Mouse (Mus musculus): ENCODE results near the gene Rrp7a. TPM values are rescaled to one million over a fixed set of nuclear protein-coding genes. Genes with fewer than 3 reads are reported as not detected.

Rrp7a gene
- polyA plus RNA-seq, 1 experiment from 2014 or later: 67.3 TPM

- H3K4me2 ChIP-seq: no peak overlapping the region
- no peak overlapping the region for H3K27ac ChIP-seq
- 42% methylated on average over 6 of the region's 6 CpGs for WGBS
- no peaks in the 10 kb centered on the region for H3K27me3 ChIP-seq
- H3K9me3 ChIP-seq: no peaks in the 10 kb centered on the region
- peaks cover 6% of the 10 kb centered on the region; the same call in 1 of the 2 replicates for H3K4me1 ChIP-seq
- ATAC-seq (ENCODE audit: insufficient number of reproducible peaks, low FRiP score, low TSS enrichment, low read depth): no peak
- no peak overlapping the region for H3K4me3 ChIP-seq
- H3K36me3 ChIP-seq: peaks cover 12% of the 10 kb centered on the region; the same call in 1 of the 2 replicates
- H3K9ac ChIP-seq: no peak overlapping the region
These were observed 16.2 kb downstream of the Rrp7a start for GRCm38 (mm10) chr15:83106426-83106825.

- WGBS: 29% methylated on average over 1 of the region's 1 CpGs
- no peak for ATAC-seq (ENCODE audit: insufficient number of reproducible peaks, low FRiP score, low TSS enrichment, low read depth)
- Histone ChIP-seq H3K9me3 (no peaks in the 10 kb centered on the region), H3K27ac (no peak overlapping the region), H3K36me3 (peaks cover 5% of the 10 kb centered on the region; the same call in 1 of the 2 replicates), H3K4me2 (no peak overlapping the region), H3K4me3 (no peak overlapping the region), H3K9ac (no peak overlapping the region), H3K27me3 (no peaks in the 10 kb centered on the region; the same call in 1 of the 2 replicates), H3K4me1 (peaks cover 24% of the 10 kb centered on the region)
These were observed 19.5 kb downstream of the Rrp7a start for GRCm38 (mm10) chr15:83103111-83103510.

GRCm38 (mm10) chr15:83100332-83100662 is 22.3 kb downstream of the Rrp7a start:
- peak; percentile 7; the same call in 1 of the 2 replicates for ATAC-seq (ENCODE audit: insufficient number of reproducible peaks, low FRiP score, low TSS enrichment, low read depth)
- peak overlapping the region; percentile 47 for H3K9ac ChIP-seq
- no peaks in the 10 kb centered on the region for H3K9me3 ChIP-seq
- 1% methylated on average over 8 of the region's 8 CpGs for WGBS
- peak overlapping the region; percentile 62 for H3K4me3 ChIP-seq
- peaks cover under 1% of the 10 kb centered on the region; the same call in 1 of the 2 replicates for H3K36me3 ChIP-seq
- H3K27me3 ChIP-seq: no peaks in the 10 kb centered on the region; the same call in 1 of the 2 replicates
- H3K4me1 ChIP-seq: peaks cover 24% of the 10 kb centered on the region
- peak overlapping the region; percentile 83 for H3K4me2 ChIP-seq
- H3K27ac ChIP-seq: peak overlapping the region; percentile 63

- no peaks in the 10 kb centered on the region; the same call in 1 of the 2 replicates for H3K27me3 ChIP-seq
- peak; percentile 74; the same call in 1 of the 2 replicates for ATAC-seq (ENCODE audit: insufficient number of reproducible peaks, low FRiP score, low TSS enrichment, low read depth)
- H3K4me1 ChIP-seq: peaks cover 24% of the 10 kb centered on the region
- peak overlapping the region; percentile 83 for H3K4me2 ChIP-seq
- peak overlapping the region; percentile 62 for H3K4me3 ChIP-seq
- no peaks in the 10 kb centered on the region for H3K36me3 ChIP-seq
- H3K9ac ChIP-seq: peak overlapping the region; percentile 47
- H3K27ac ChIP-seq: peak overlapping the region; percentile 63
- 2% methylated on average over 31 of the region's 31 CpGs for WGBS
- H3K9me3 ChIP-seq: no peaks in the 10 kb centered on the region
These were observed 22.9 kb downstream of the Rrp7a start for GRCm38 (mm10) chr15:83099533-83100331.

GRCm38 (mm10) chr15:83095950-83096349 is 26.7 kb downstream of the Rrp7a start:
- WGBS: 43% methylated on average over 2 of the region's 2 CpGs
- Histone ChIP-seq H3K9ac (no peak overlapping the region), H3K4me2 (no peak overlapping the region), H3K27me3 (no peaks in the 10 kb centered on the region; the same call in 1 of the 2 replicates), H3K27ac (no peak overlapping the region), H3K4me1 (peaks cover 19% of the 10 kb centered on the region), H3K4me3 (no peak overlapping the region), H3K9me3 (no peaks in the 10 kb centered on the region), H3K36me3 (no peaks in the 10 kb centered on the region)
- ATAC-seq (ENCODE audit: insufficient number of reproducible peaks, low FRiP score, low TSS enrichment, low read depth): no peak

GRCm38 (mm10) chr15:83093687-83094086 is 28.9 kb downstream of the Rrp7a start:
- Histone ChIP-seq H3K4me3 (no peak overlapping the region), H3K9ac (no peak overlapping the region), H3K4me2 (no peak overlapping the region), H3K27me3 (peaks cover 11% of the 10 kb centered on the region), H3K36me3 (no peaks in the 10 kb centered on the region), H3K9me3 (no peaks in the 10 kb centered on the region), H3K4me1 (peaks cover 19% of the 10 kb centered on the region), H3K27ac (no peak overlapping the region)
- no peak for ATAC-seq (ENCODE audit: insufficient number of reproducible peaks, low FRiP score, low TSS enrichment, low read depth)
- WGBS: 81% methylated on average over 2 of the region's 2 CpGs

GRCm38 (mm10) chr15:83090874-83091273 is 31.7 kb downstream of the Rrp7a start:
- no peaks in the 10 kb centered on the region for H3K36me3 ChIP-seq
- H3K9ac ChIP-seq: no peak overlapping the region
- no peak overlapping the region for H3K4me3 ChIP-seq
- H3K4me2 ChIP-seq: no peak overlapping the region
- peaks cover 14% of the 10 kb centered on the region for H3K27me3 ChIP-seq
- H3K4me1 ChIP-seq: peaks cover 26% of the 10 kb centered on the region
- peak; percentile 54; the same call in 1 of the 2 replicates for ATAC-seq (ENCODE audit: insufficient number of reproducible peaks, low FRiP score, low TSS enrichment, low read depth)
- WGBS: 30% methylated on average over 3 of the region's 3 CpGs
- H3K27ac ChIP-seq: no peak overlapping the region; the same call in 1 of the 2 replicates
- no peaks in the 10 kb centered on the region for H3K9me3 ChIP-seq

GRCm38 (mm10) chr15:83089429-83089605 is 33.3 kb downstream of the Rrp7a start, which contains the start of gene Serhl:
TSS of gene Serhl (plus strand) at chr15:83089506.
- Histone ChIP-seq H3K4me2 (peak within 1 kb of the TSS; percentile 17; the same call in 1 of the 2 replicates), H3K4me3 (no peak within 1 kb of the TSS)
- 13% methylated on average over 7 of the region's 7 CpGs for WGBS

GRCm38 (mm10) chr15:83088495-83089428 is 33.8 kb downstream of the Rrp7a start:
- Histone ChIP-seq H3K4me3 (no peak overlapping the region), H3K27me3 (peaks cover 14% of the 10 kb centered on the region), H3K4me2 (peak overlapping the region; percentile 17; the same call in 1 of the 2 replicates), H3K9ac (no peak overlapping the region), H3K9me3 (no peaks in the 10 kb centered on the region), H3K27ac (no peak overlapping the region), H3K36me3 (no peaks in the 10 kb centered on the region), H3K4me1 (peaks cover 35% of the 10 kb centered on the region)
- ATAC-seq (ENCODE audit: insufficient number of reproducible peaks, low FRiP score, low TSS enrichment, low read depth): no peak
- WGBS: 6% methylated on average over 27 of the region's 27 CpGs

More at GRCm38 (mm10) chr15:83089429-83089605, 33.3 kb downstream of the Rrp7a start, which contains the start of gene Serhl:
- ATAC-seq (ENCODE audit: insufficient number of reproducible peaks, low FRiP score, low TSS enrichment, low read depth): no peak
- Histone ChIP-seq H3K27ac (no peak within 1 kb of the TSS), H3K27me3 (peaks cover 14% of the 10 kb centered on the region), H3K9me3 (no peaks in the 10 kb centered on the region), H3K4me1 (peaks cover 29% of the 10 kb centered on the region), H3K36me3 (no peaks in the 10 kb centered on the region), H3K9ac (no peak within 1 kb of the TSS)

GRCm38 (mm10) chr15:83086636-83087328 is 35.8 kb downstream of the Rrp7a start:
- no peak overlapping the region for H3K4me3 ChIP-seq
- 87% methylated on average over 13 of the region's 13 CpGs for WGBS
- H3K27me3 ChIP-seq: peaks cover 14% of the 10 kb centered on the region
- no peak overlapping the region for H3K27ac ChIP-seq
- H3K9me3 ChIP-seq: no peaks in the 10 kb centered on the region
- no peak overlapping the region for H3K9ac ChIP-seq
- no peak for ATAC-seq (ENCODE audit: insufficient number of reproducible peaks, low FRiP score, low TSS enrichment, low read depth)
- no peak overlapping the region for H3K4me2 ChIP-seq
- H3K36me3 ChIP-seq: no peaks in the 10 kb centered on the region
- H3K4me1 ChIP-seq: peaks cover 35% of the 10 kb centered on the region

GRCm38 (mm10) chr15:83085901-83086300 is 36.7 kb downstream of the Rrp7a start:
- Histone ChIP-seq H3K4me3 (no peak overlapping the region), H3K36me3 (no peaks in the 10 kb centered on the region), H3K9ac (no peak overlapping the region), H3K4me1 (peaks cover 32% of the 10 kb centered on the region), H3K9me3 (no peaks in the 10 kb centered on the region), H3K27ac (no peak overlapping the region), H3K27me3 (peaks cover 14% of the 10 kb centered on the region), H3K4me2 (no peak overlapping the region)
- WGBS: 31% methylated on average over 7 of the region's 7 CpGs
- ATAC-seq (ENCODE audit: insufficient number of reproducible peaks, low FRiP score, low TSS enrichment, low read depth): no peak

Data from limb, embryonic 15.5 days (tissue).